Mouse (Mus musculus) embryonic facial prominence, embryonic 12.5 days (tissue): ENCODE data around the gene Myo9a. TPM values are rescaled to one million over a fixed set of nuclear protein-coding genes. Genes with fewer than 3 reads are reported as not detected.

ENCODE experiments used
- ATAC-seq: fragments of 200-750 bp; cut with Nextera tagmentation; 2 replicates; pipeline ENCODE4 v1.8.0; 2017; ENCODE audit not compliant: insufficient number of reproducible peaks, insufficient read depth, low FRiP score, low TSS enrichment
- H3K27ac ChIP-seq: fragments of 300-500 bp; sonication (generic); 2 replicates; pipeline ENCODE4 v1.5.1; 2016; ENCODE audit warnings: mild to moderate bottlenecking
- H3K27me3 ChIP-seq: fragments of 300-500 bp; sonication (generic); 2 replicates; pipeline ENCODE4 v1.6.1; 2016; ENCODE audit warnings: mild to moderate bottlenecking, moderate library complexity
- H3K36me3 ChIP-seq: fragments of 300-500 bp; sonication (generic); 2 replicates; pipeline ENCODE4 v1.6.1; 2016; ENCODE audit warnings: mild to moderate bottlenecking
- H3K4me1 ChIP-seq: fragments of 300-500 bp; sonication (generic); 2 replicates; pipeline ENCODE4 v1.6.1; 2016
- H3K4me2 ChIP-seq: fragments of 300-500 bp; sonication (generic); replicated peaks from 2 replicates; pipeline ENCODE4 v1.6.1; 2016; ENCODE audit warnings: mild to moderate bottlenecking, moderate library complexity
- H3K4me3 ChIP-seq: fragments of 300-500 bp; sonication (generic); 2 replicates; pipeline ENCODE4 v1.5.1; 2016; ENCODE audit warnings: mild to moderate bottlenecking
- H3K9ac ChIP-seq: fragments of 300-500 bp; sonication (generic); 2 replicates; pipeline ENCODE4 v1.6.1; 2016; ENCODE audit warnings: mild to moderate bottlenecking, moderate library complexity
- H3K9me3 ChIP-seq: fragments of 300-500 bp; sonication (generic); 2 replicates; pipeline ENCODE4 v1.6.1; 2016; ENCODE audit warnings: mild to moderate bottlenecking, moderate library complexity
- WGBS: fragments of 180-500 bp; shearing (Covaris S2); methylation state at CpG from one replicate; pipeline ENCODE4 v1.1.7; 2016; 5-methylcytosine and 5-hydroxymethylcytosine counted together
- polyA plus RNA-seq: library from polyadenylated mRNA; unstranded; fragments of >200 nt; fragmentation: Nextera tagmentation; extraction: Ambion mirVana; gene quantifications from 2 replicates; pipeline ENCODE4 v1.2.1, GENCODE M21; 2016

The Myo9a gene
- polyA plus RNA-seq, 1 experiment from 2014 or later: 20.5 TPM

DNA sequence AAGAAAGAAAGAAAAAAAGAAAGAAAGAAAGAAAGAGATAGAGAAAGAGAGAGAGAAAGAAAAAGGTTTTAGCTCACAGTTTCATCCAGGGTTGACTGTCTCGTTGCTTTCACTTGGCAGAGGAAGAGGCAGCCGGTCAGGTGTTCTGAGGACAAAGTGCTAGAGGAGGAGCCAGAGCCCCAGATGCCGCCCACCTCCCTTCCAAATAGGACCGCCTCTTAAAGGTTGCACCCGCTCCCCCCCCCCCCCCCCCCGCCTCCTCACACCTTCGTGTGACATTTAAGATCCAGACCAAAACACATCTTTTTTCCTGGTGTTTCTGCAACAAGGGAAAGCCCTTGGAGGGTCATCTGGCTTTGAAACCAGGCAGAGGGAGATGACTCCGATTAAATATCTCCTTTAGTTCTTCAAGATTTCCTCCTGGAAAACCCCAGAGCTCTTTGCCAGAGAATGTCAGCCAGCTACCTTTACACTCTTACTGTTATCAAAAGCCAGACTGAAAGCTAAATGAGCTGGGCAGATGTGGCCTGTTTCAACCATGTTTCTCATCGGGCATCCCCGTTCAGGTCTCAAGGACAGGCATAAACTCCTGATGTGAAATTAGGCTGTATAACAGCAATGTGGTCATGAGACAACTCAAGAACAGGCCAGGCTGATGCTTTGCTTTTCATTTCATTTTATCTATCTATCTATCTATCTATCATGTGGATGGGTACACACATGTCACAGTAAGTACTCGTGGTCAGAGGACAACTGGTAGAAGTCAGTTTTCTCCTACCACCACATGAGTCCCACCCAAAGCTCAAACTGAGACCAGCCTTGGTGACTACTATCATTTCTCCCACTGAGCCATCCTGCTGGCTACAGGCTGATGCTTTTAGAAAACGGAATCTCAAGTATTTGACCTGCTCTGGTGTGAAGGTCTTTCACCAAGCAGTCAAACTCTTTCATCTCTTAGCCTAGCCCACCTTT, 190.5 kb downstream of the Myo9a start:
- WGBS: 78% methylated on average over 11 of the region's 12 CpGs
- no peak for ATAC-seq
- no peak overlapping the region for H3K4me3 ChIP-seq
- H3K27me3 ChIP-seq: no peaks in the 10 kb centered on the region
- no peak overlapping the region for H3K9ac ChIP-seq
- peaks cover 5% of the 10 kb centered on the region; the same call in 1 of the 2 replicates for H3K4me1 ChIP-seq
- H3K27ac ChIP-seq: 0 out of 2 replicates have a peak overlapping the region, but pooled peaks have one; percentile 1
- H3K4me2 ChIP-seq: no peak overlapping the region
- no peaks in the 10 kb centered on the region for H3K9me3 ChIP-seq
- no peaks in the 10 kb centered on the region for H3K36me3 ChIP-seq

DNA sequence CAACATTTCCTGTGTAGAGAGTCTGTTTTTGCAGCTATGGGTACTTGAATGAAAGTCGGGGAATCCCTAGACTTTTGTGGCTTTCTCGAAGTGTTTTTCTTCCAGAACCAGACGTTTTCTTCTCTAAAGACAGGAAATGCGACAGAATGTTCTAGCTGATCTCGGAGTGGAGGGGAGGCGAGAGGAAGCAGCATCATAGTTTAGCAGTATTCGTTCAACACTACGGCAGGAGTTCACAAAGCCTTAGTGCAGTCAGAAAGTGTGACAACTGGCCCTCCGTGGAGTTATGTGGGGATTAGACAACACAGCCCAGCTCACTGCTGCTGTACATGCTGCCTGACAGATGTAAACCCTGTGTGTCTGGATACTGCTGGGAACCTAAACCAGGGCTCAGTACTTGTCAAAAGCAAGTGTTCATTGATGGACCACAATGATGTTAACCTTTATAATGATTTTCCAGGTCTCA, 191.2 kb downstream of the Myo9a start:
- 64% methylated on average over 9 of the region's 9 CpGs for WGBS

DNA sequence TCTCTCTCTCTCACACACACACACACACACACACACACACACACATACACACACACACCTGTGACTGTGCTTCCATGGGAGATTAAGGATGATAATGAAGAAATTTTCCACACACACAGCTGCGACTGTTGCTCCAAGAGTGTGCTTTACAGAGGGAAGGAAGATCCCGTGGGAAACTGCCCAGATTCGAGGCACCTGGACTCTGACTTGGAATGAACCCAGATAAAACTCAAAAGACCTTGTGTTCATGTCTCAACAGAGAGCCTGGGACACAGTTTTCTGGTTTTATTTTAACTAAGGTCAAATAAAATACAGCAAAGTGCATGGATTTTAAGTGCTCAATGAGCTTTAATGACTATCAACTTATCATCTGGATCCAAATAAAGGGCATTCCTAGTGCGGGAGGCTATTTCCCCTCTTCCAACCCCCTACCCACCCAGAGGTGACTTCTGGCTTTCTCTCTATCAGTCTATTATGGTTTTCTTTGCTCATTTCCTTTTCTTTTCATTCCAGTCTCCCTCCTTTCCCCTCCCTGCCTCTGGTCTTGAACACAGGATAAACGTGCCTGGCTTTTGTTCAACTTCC, 191.9 kb downstream of the Myo9a start:
- H3K4me2 ChIP-seq: no peak overlapping the region
- H3K27ac ChIP-seq: no peak overlapping the region
- peaks cover 5% of the 10 kb centered on the region; the same call in 1 of the 2 replicates for H3K4me1 ChIP-seq
- H3K9me3 ChIP-seq: no peaks in the 10 kb centered on the region
- 51% methylated on average over 5 of the region's 5 CpGs for WGBS
- H3K27me3 ChIP-seq: no peaks in the 10 kb centered on the region
- H3K4me3 ChIP-seq: no peak overlapping the region
- no peaks in the 10 kb centered on the region for H3K36me3 ChIP-seq
- no peak for ATAC-seq
- H3K9ac ChIP-seq: no peak overlapping the region

More for the DNA sequence above, 191.2 kb downstream of the Myo9a start:
- Histone ChIP-seq H3K4me3 (no peak overlapping the region), H3K9me3 (no peaks in the 10 kb centered on the region), H3K4me1 (peaks cover 5% of the 10 kb centered on the region; the same call in 1 of the 2 replicates), H3K9ac (no peak overlapping the region), H3K27ac (0 out of 2 replicates have a peak overlapping the region, but pooled peaks have one; percentile 1), H3K27me3 (no peaks in the 10 kb centered on the region), H3K4me2 (no peak overlapping the region), H3K36me3 (no peaks in the 10 kb centered on the region)
- ATAC-seq: no peak

DNA sequence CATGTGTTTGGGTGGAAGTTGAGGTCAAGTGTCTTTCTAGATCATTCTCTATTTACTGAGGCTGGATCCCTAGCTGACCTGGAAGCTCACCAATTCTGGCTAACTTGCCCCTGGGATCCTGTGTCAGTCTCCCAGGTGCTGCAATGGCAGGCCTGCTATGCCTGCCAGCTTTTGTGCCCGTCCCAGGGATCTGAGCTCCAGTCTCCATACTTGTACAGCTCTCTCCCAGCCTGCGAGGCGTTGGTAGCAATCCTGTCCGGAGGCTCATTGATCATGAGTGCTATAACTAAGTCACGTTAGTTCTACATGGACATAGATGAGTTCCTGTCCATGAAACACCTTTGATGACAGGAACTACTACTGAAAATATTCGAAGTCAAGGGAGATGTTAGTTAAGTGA, 193.1 kb downstream of the Myo9a start:
- H3K4me1 ChIP-seq: peaks cover 5% of the 10 kb centered on the region; the same call in 1 of the 2 replicates
- no peak overlapping the region for H3K4me2 ChIP-seq
- H3K27me3 ChIP-seq: no peaks in the 10 kb centered on the region
- no peaks in the 10 kb centered on the region for H3K9me3 ChIP-seq
- 88% methylated on average over 6 of the region's 6 CpGs for WGBS
- H3K27ac ChIP-seq: no peak overlapping the region
- no peaks in the 10 kb centered on the region for H3K36me3 ChIP-seq
- no peak for ATAC-seq
- H3K9ac ChIP-seq: no peak overlapping the region
- no peak overlapping the region for H3K4me3 ChIP-seq

DNA sequence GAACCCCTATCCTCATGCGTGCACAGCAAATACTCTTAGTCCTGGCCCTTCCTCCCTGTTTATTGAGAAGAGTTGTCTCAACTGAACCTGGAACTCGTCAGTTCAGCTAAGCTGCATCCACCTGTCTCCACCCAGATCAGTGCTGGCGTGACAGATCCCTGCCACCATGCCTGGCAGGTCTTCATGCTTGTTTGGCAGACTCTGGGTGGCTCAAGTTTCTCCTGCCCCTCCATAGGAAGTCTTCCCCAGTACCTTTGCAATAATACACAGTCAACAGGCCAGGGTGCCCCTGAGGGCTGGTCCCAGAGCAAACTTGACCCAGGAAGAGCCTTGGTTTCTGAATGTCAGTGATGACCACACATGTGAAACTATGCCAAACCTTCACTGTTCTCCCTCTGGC, 194.5 kb downstream of the Myo9a start:
- peaks cover 5% of the 10 kb centered on the region; the same call in 1 of the 2 replicates for H3K4me1 ChIP-seq
- H3K9ac ChIP-seq: no peak overlapping the region
- no peak overlapping the region for H3K4me2 ChIP-seq
- H3K27me3 ChIP-seq: no peaks in the 10 kb centered on the region
- no peaks in the 10 kb centered on the region for H3K9me3 ChIP-seq
- no peaks in the 10 kb centered on the region for H3K36me3 ChIP-seq
- no peak for ATAC-seq
- no peak overlapping the region for H3K27ac ChIP-seq
- WGBS: 62% methylated on average over 3 of the region's 3 CpGs
- H3K4me3 ChIP-seq: no peak overlapping the region

- Histone ChIP-seq H3K9me3 (no peaks in the 10 kb centered on the region), H3K27me3 (no peaks in the 10 kb centered on the region)
- no peak; the same call in 1 of the 2 replicates for ATAC-seq
These were observed 196.6 kb downstream of the Myo9a start for GRCm38 (mm10) chr9:59947271-59947670.

GRCm38 (mm10) chr9:59948226-59948625, 197.5 kb downstream of the Myo9a start:
- H3K4me3 ChIP-seq: no peak overlapping the region
- no peak overlapping the region for H3K4me2 ChIP-seq
- ATAC-seq: no peak
- H3K9ac ChIP-seq: no peak overlapping the region
- H3K27ac ChIP-seq: no peak overlapping the region
- no peaks in the 10 kb centered on the region for H3K27me3 ChIP-seq
- WGBS: 72% methylated on average over 8 of the region's 8 CpGs
- no peaks in the 10 kb centered on the region for H3K4me1 ChIP-seq
- H3K9me3 ChIP-seq: no peaks in the 10 kb centered on the region
- no peaks in the 10 kb centered on the region for H3K36me3 ChIP-seq

More at GRCm38 (mm10) chr9:59947271-59947670, 196.6 kb downstream of the Myo9a start:
- Histone ChIP-seq H3K4me2 (no peak overlapping the region), H3K4me3 (no peak overlapping the region), H3K9ac (no peak overlapping the region), H3K4me1 (no peaks in the 10 kb centered on the region), H3K27ac (no peak overlapping the region), H3K36me3 (no peaks in the 10 kb centered on the region)
- 93% methylated on average over 8 of the region's 8 CpGs for WGBS

GRCm38 (mm10) chr9:59948691-59949250, 198.1 kb downstream of the Myo9a start:
- H3K36me3 ChIP-seq: no peaks in the 10 kb centered on the region

DNA sequence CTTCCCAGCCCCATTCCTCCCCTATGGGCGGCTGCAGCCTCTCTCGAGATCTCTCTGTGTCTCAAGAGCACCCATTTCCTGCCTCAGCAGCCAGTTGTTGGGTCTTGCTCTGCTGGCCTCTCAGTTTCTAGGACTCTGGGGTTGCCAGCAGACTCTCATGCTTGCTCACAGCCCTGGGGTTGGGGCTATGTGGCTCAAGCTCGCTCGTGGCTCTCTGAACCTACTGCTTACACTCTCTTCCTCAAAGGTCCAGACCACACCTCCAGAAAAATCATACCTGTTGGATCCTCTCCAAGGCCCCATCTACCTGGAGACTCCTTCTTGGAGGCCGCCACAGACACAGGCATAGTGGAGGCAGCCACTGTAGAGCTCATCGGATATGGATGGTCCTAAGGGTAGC, 198.8 kb downstream of the Myo9a start:
- Histone ChIP-seq H3K4me3 (no peak overlapping the region), H3K36me3 (no peaks in the 10 kb centered on the region), H3K27me3 (no peaks in the 10 kb centered on the region), H3K4me2 (no peak overlapping the region), H3K9ac (no peak overlapping the region), H3K9me3 (no peaks in the 10 kb centered on the region), H3K4me1 (peaks cover 6% of the 10 kb centered on the region; the same call in 1 of the 2 replicates), H3K27ac (no peak overlapping the region)
- no peak for ATAC-seq
- WGBS: 81% methylated on average over 6 of the region's 6 CpGs

More at GRCm38 (mm10) chr9:59948691-59949250, 198.1 kb downstream of the Myo9a start:
- H3K27ac ChIP-seq: no peak overlapping the region
- H3K27me3 ChIP-seq: no peaks in the 10 kb centered on the region
- no peak overlapping the region for H3K4me2 ChIP-seq
- ATAC-seq: no peak
- no peak overlapping the region for H3K9ac ChIP-seq
- 0 out of 2 replicates have a peak, but pooled peaks cover under 1% of the 10 kb centered on the region for H3K4me1 ChIP-seq
- 90% methylated on average over 17 of the region's 17 CpGs for WGBS
- no peak overlapping the region for H3K4me3 ChIP-seq
- H3K9me3 ChIP-seq: no peaks in the 10 kb centered on the region

DNA sequence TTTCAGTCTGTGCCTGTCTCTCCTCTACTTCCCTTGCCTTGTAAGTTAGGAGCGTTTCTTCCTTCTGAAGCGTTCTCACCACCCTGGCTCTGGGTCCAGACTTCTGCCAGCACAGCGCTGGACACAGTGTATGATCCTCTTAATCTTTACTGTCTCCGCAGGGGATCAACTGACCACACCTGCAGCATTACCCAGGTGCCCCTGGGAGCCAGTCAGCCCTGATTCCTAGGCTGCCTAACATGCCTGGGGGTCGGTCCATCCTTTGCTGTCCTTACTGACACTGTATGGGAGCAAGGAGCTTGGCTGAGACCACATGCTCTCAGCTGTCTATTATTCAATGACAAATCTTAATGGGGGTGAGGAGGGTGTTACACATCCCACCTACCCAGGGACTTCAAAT, 199.3 kb downstream of the Myo9a start:
- Histone ChIP-seq H3K4me1 (peaks cover 6% of the 10 kb centered on the region; the same call in 1 of the 2 replicates), H3K36me3 (no peaks in the 10 kb centered on the region), H3K9me3 (no peaks in the 10 kb centered on the region), H3K27me3 (no peaks in the 10 kb centered on the region), H3K9ac (no peak overlapping the region), H3K4me2 (no peak overlapping the region), H3K4me3 (no peak overlapping the region), H3K27ac (no peak overlapping the region)
- WGBS: 80% methylated on average over 5 of the region's 5 CpGs
- no peak for ATAC-seq

- Histone ChIP-seq H3K4me2 (no peak overlapping the region), H3K4me1 (peaks cover 9% of the 10 kb centered on the region), H3K9me3 (no peaks in the 10 kb centered on the region), H3K27ac (no peak overlapping the region), H3K27me3 (no peaks in the 10 kb centered on the region), H3K36me3 (no peaks in the 10 kb centered on the region), H3K4me3 (no peak overlapping the region), H3K9ac (no peak overlapping the region)
- WGBS: 92% methylated on average over 9 of the region's 9 CpGs
- ATAC-seq: no peak
These were observed 200.5 kb downstream of the Myo9a start for GRCm38 (mm10) chr9:59951001-59951750.
